Mouse (Mus musculus) heart, postnatal 0 days (tissue): ENCODE measurements around the gene Hoxa1. TPM values are rescaled to one million over a fixed set of nuclear protein-coding genes. Genes with fewer than 3 reads are reported as not detected.

Source experiments
- ATAC-seq: fragments of 200-750 bp; cut with Nextera tagmentation; 2 replicates; pipeline ENCODE4 v1.8.0; 2017; ENCODE audit warnings: low read depth, moderate number of reproducible peaks, moderate library complexity; ENCODE audit not compliant: insufficient read depth
- DNase-seq: peaks from one replicate; pipeline ENCODE4 v3.0.0-alpha.2; 2016; ENCODE audit warnings: low spot score
- H3K27ac ChIP-seq: fragments of 300-500 bp; sonication (generic); 2 replicates; pipeline ENCODE4 v1.5.1; 2014; ENCODE audit warnings: low read depth, mild to moderate bottlenecking
- H3K27me3 ChIP-seq: fragments of 300-500 bp; sonication (generic); 2 replicates; pipeline ENCODE4 v1.6.1; 2014; ENCODE audit warnings: low read length, mixed read lengths; ENCODE audit not compliant: control insufficient read depth, insufficient read depth
- H3K36me3 ChIP-seq: fragments of 300-500 bp; sonication (generic); replicated peaks from 2 replicates; pipeline ENCODE4 v1.6.1; 2014; ENCODE audit warnings: low read length, mixed read lengths; ENCODE audit not compliant: control insufficient read depth, insufficient read depth
- H3K4me1 ChIP-seq: fragments of 300-500 bp; sonication (generic); 2 replicates; pipeline ENCODE4 v1.6.1; 2014; ENCODE audit warnings: antibody characterized with exemption; ENCODE audit not compliant: control insufficient read depth, insufficient read depth
- H3K4me2 ChIP-seq: fragments of 300-500 bp; sonication (generic); 2 replicates; pipeline ENCODE4 v1.6.1; 2014; ENCODE audit warnings: low read depth, mild to moderate bottlenecking, low read length, moderate library complexity
- H3K4me3 ChIP-seq: fragments of 300-500 bp; sonication (generic); 2 replicates; pipeline ENCODE4 v1.5.1; 2014; ENCODE audit warnings: low read depth, low read length
- H3K9ac ChIP-seq: fragments of 300-500 bp; sonication (generic); replicated peaks from 2 replicates; pipeline ENCODE4 v1.6.1; 2014; ENCODE audit warnings: low read depth, low read length, mixed read lengths
- H3K9me3 ChIP-seq: fragments of 300-500 bp; sonication (generic); replicated peaks from 2 replicates; pipeline ENCODE4 v1.6.1; 2016; ENCODE audit warnings: low read length; ENCODE audit not compliant: control insufficient read depth
- CTCF ChIP-seq: IDR thresholded peaks from 2 replicates; pipeline ENCODE4 v1.5.1; 2016; ENCODE audit warnings: antibody characterized with exemption, control low read depth, low read depth
- EP300 ChIP-seq: IDR thresholded peaks from 2 replicates; pipeline ENCODE4 v1.6.1; 2016; ENCODE audit warnings: antibody characterized with exemption, low read depth
- WGBS: fragments of 180-500 bp; shearing (Covaris S2); extraction: QIAGEN DNeasy Blood & Tissue Kit; methylation state at CpG from one replicate; pipeline ENCODE4 v1.1.7; 2014; 5-methylcytosine and 5-hydroxymethylcytosine counted together
- polyA plus RNA-seq: library from polyadenylated mRNA; unstranded; fragments of >200 nt; fragmentation: Nextera tagmentation; extraction: Ambion mirVana; gene quantifications from 2 replicates; pipeline ENCODE4 v1.2.1, GENCODE M21; 2015
- total RNA-seq: library from RNA; depleted of rRNA; stranded (reverse); fragments of >200 nt; gene quantifications from 2 replicates; pipeline ENCODE4 v1.2.3, GENCODE M21; 2014; ENCODE audit warnings: low replicate concordance

Hoxa1 gene
- total and polyA plus RNA-seq, 2 experiments from 2014 or later = 0.08 TPM; not detected in 1

DNA sequence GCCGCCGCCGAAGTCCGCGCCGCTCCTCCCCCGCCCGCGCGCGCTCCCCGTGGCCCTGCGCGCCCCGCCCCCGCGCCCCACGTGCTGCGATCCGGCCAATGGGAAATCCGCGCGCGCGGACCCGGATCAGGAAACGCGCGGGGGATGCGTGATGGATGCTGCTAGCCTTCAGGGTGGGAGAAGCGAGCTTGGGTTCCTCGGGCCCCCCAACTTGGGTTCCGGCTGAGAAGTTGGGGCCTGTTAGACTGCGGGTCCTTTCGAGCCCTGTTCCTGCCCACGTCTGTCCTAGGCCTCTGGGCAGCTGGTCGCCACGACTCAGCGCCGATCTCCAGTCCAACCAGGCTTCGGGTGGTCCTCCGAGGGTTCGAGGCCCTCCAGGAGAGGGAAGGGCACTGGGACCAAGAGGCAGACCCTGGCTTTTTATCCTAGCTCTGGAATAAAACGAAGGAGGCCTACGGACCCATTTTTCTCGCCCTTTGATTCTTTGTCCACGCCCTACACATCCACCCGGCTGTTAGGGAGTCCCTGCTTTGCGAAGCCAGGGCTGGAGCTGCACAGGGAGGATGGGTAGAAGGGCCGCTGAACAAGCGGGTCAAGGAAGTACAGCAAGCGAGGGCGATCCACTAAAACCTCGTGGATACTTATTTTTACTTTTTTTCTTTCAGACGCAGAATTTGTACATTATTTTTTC is 33.9 kb upstream of the Hoxa1 start:
- Histone ChIP-seq H3K9ac (no peak overlapping the region), H3K27ac (no peak overlapping the region), H3K4me1 (0 out of 2 replicates have a peak, but pooled peaks cover 7% of the 10 kb centered on the region), H3K4me2 (peak overlapping the region; percentile 49), H3K9me3 (no peaks in the 10 kb centered on the region), H3K36me3 (no peaks in the 10 kb centered on the region), H3K27me3 (peaks cover 100% of the 10 kb centered on the region), H3K4me3 (peak overlapping the region; percentile 37)
- TF ChIP-seq EP300 = no peak
- no peak for TF ChIP-seq CTCF
- ATAC-seq (peak; percentile 73; the same call in 1 of the 2 replicates), DNase-seq (no peak)
- WGBS = 2% methylated on average over 43 of the region's 55 CpGs

DNA sequence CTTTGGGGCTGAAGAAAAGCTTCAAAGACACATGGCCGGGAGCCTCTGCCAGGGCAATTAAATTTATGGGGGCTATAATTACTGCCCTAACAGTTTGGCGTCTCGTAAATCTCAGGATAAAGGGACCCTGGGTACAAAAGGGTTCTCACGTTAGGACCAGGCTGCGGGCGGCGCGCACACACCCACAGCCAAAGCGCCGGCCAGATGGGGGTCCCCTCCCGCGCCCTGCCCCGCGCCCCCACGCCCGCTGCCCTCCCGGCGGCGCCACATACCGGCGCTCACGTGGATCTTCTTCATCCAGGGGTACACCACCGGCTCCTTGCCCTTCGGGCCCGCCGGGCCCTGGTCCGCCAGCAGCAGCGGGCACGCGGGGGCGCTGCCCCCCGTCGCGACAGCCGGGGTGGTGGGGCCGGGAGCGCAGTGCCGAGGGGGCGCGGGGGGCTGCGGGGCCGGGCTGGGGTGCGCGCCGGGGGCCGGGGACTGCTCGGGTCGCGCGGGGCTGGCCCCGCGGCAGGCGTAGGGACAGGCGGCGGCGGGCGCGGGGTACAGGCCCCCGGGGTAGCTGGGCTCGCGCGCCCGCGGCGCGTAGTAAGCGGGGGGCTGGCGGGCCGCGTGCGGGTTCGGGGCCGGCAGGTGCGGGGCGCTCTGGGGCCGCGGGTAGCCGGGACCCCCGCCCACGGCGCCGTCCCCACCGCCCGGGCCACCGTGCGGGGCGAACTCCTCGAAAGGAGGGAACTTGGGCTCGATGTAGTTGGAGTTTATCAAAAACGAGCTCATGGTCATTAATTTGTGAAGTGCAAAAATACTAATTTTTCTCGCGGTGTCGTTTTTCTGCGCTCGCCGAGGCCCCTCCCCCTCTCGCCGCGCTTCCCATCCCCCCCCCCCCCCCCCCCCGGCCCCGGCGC is 33.0 kb upstream of the Hoxa1 start, which contains the start of gene Hoxa4:
Hoxa4 (minus strand) TSS at position 848 of the 905 bp plus-strand sequence.
- no peaks in the 10 kb centered on the region for H3K9me3 ChIP-seq
- 0 out of 2 replicates have a peak within 1 kb of the TSS, but pooled peaks have one; percentile 5 for H3K27ac ChIP-seq
- H3K4me1 ChIP-seq = 0 out of 2 replicates have a peak, but pooled peaks cover 7% of the 10 kb centered on the region
- peak within 1 kb of the TSS; percentile 49 for H3K4me2 ChIP-seq
- peak within 1 kb of the TSS; percentile 54 for H3K9ac ChIP-seq
- DNase-seq (no peak), ATAC-seq (no peak)
- 1% methylated on average over 80 of the region's 102 CpGs for WGBS
- no peaks in the 10 kb centered on the region for H3K36me3 ChIP-seq
- TF ChIP-seq EP300 (no peak), CTCF (no peak)
- H3K27me3 ChIP-seq = peaks cover 100% of the 10 kb centered on the region
- H3K4me3 ChIP-seq = peak within 1 kb of the TSS; percentile 37

DNA sequence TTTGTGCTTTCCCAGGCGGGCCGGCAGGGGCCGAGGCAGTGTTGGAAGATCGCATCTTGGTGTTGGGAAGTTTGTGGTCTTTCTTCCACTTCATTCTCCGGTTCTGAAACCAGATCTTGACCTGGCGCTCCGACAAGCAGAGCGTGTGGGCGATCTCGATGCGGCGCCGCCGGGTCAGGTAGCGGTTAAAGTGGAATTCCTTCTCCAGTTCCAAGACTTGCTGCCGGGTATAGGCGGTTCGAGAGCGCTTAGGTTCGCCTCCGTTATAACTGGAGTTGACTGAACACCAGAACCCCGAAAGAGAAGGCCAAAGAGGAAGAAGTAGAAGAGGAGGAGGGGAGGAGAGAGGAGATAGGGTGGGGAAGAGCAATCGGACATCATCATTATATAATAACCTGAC is 32.3 kb upstream of the Hoxa1 start:
- Histone ChIP-seq H3K4me2 (peak overlapping the region; percentile 49), H3K27me3 (peaks cover 100% of the 10 kb centered on the region), H3K9ac (no peak overlapping the region), H3K4me3 (peak overlapping the region; percentile 37), H3K9me3 (no peaks in the 10 kb centered on the region), H3K27ac (no peak overlapping the region), H3K36me3 (no peaks in the 10 kb centered on the region), H3K4me1 (0 out of 2 replicates have a peak, but pooled peaks cover 7% of the 10 kb centered on the region)
- DNase-seq (no peak), ATAC-seq (no peak)
- no peak for TF ChIP-seq CTCF
- no peak for TF ChIP-seq EP300
- 10% methylated on average over 23 of the region's 23 CpGs for WGBS

DNA sequence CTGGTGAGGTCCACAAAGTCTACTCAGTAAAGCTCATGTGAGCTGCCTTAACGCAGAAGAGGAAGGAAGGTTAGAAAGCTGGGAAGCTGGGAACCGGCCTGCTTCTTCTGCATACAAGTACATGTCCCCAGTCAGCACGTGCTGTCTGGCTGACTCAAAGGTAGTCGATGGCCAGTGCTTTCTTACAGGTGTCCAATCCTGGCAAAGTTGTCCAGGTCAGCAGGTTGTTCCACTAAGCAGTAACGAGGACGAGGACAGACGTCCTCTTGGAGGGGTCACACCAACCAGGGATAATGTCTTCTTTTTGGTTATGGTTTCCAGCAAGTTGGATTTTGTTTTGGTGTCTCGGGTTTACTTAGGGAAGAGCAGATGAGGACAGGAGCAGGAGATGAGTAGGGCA is 31.8 kb upstream of the Hoxa1 start:
- ATAC-seq (no peak), DNase-seq (no peak)
- Histone ChIP-seq H3K4me2 (no peak overlapping the region), H3K4me1 (0 out of 2 replicates have a peak, but pooled peaks cover 7% of the 10 kb centered on the region), H3K36me3 (no peaks in the 10 kb centered on the region), H3K9me3 (no peaks in the 10 kb centered on the region), H3K9ac (no peak overlapping the region), H3K27me3 (peaks cover 100% of the 10 kb centered on the region), H3K4me3 (no peak overlapping the region), H3K27ac (no peak overlapping the region)
- 18% methylated on average over 8 of the region's 8 CpGs for WGBS
- TF ChIP-seq EP300 (no peak), CTCF (no peak)

DNA sequence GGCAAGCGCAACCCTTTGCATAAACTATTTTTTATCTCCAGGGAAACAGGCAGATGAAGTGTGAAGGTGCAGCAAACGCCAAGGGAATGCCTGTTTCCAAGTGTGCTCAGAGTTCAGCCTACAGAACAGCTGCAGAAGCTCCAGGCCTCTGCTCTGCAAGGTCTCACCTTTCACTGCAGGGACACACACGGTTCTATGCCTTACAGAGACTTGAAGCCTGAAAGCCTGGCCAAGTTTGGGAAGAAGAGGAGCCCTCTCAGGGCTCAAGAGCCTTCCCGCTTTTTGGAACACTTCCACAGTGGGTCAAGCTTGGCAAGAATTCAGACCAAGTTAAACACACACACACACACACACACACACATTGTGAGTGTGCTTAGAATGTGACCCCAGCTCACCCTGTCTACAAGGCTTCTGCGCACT is 31.1 kb upstream of the Hoxa1 start:
- Histone ChIP-seq H3K4me1 (0 out of 2 replicates have a peak, but pooled peaks cover 7% of the 10 kb centered on the region), H3K9ac (no peak overlapping the region), H3K4me2 (no peak overlapping the region), H3K9me3 (no peaks in the 10 kb centered on the region), H3K27ac (no peak overlapping the region), H3K4me3 (no peak overlapping the region), H3K36me3 (no peaks in the 10 kb centered on the region), H3K27me3 (peaks cover 100% of the 10 kb centered on the region)
- WGBS = 23% methylated on average over 5 of the region's 5 CpGs
- DNase-seq (no peak), ATAC-seq (no peak)
- TF ChIP-seq EP300 = no peak
- TF ChIP-seq CTCF = no peak
